Mouse (Mus musculus) hindbrain, embryonic 10.5 days (tissue): Measurements from ENCODE around the gene Gm42517. TPM values are rescaled to one million over a fixed set of nuclear protein-coding genes. Genes with fewer than 3 reads are reported as not detected.

Source experiments
- DNase-seq: peaks from one replicate; pipeline ENCODE4 v3.0.0-alpha.2; 2017; ENCODE audit warnings: low spot score
- H3K27ac ChIP-seq: fragments of 300-500 bp; sonication (generic); 2 replicates; pipeline ENCODE4 v1.5.1; 2016; ENCODE audit warnings: mild to moderate bottlenecking, moderate library complexity
- H3K27me3 ChIP-seq: fragments of 300-500 bp; sonication (generic); 2 replicates; pipeline ENCODE4 v1.6.1; 2016; ENCODE audit warnings: mild to moderate bottlenecking; ENCODE audit not compliant: poor library complexity, insufficient read depth, severe bottlenecking
- H3K36me3 ChIP-seq: fragments of 300-500 bp; sonication (generic); 2 replicates; pipeline ENCODE4 v1.6.1; 2016; ENCODE audit warnings: mild to moderate bottlenecking, moderate library complexity
- H3K4me1 ChIP-seq: fragments of 300-500 bp; sonication (generic); replicated peaks from 2 replicates; pipeline ENCODE4 v1.6.1; 2016; ENCODE audit warnings: mild to moderate bottlenecking
- H3K4me3 ChIP-seq: fragments of 300-500 bp; sonication (generic); 2 replicates; pipeline ENCODE4 v1.5.1; 2016; ENCODE audit warnings: mild to moderate bottlenecking, moderate library complexity
- H3K9me3 ChIP-seq: fragments of 300-500 bp; sonication (generic); 2 replicates; pipeline ENCODE4 v1.6.1; 2016; ENCODE audit warnings: mild to moderate bottlenecking, moderate library complexity
- WGBS: fragments of 180-500 bp; shearing (Covaris S2); methylation state at CpG from one replicate; pipeline ENCODE4 v1.1.7; 2016; 5-methylcytosine and 5-hydroxymethylcytosine counted together
- polyA plus RNA-seq: library from polyadenylated mRNA; unstranded; fragments of >200 nt; fragmentation: Nextera tagmentation; extraction: Ambion mirVana; gene quantifications from 2 replicates; pipeline ENCODE4 v1.2.1, GENCODE M21; 2016

Gene Gm42517
- polyA plus RNA-seq, 1 experiment from 2014 or later, result not detected

DNA sequence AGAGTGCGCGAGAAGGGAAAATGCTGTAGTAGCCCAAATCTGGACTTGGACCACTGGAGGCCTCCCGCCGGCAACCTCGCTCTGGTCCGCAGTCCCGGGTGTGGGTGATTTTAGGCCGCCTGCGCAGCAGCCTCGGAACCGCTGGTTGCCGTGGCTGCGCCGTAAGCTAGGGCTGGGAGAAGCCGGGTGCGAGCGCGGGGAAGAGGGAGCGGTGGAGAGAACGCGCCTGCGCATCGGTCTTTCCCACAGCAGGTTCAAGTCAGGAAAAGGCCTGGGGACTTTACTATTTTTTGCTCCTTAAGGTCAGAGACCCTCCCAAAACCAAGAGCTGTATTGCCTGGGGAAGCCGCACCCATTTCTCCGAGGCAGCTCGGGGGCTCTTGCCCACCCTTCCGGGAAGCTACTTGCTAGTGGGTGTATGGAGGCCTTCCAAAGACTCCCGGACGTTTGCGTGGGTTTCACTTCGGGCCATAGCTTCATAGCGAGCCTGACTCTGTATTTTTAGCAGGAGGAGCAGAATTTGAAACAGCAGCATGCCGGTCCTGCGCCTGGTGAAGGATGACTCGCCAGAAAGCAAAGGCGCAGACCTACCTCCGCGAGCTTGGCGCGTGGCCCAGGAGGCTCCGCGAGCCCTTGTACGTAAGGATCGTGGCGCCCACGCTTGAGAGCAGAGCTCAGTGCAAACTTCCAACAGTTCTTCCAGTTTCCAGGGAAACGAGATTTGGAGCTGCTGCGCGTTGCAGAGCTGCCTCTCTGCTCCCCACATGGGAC lies 1.3 kb upstream of the Gm42517 start:
- Histone ChIP-seq H3K27ac (no peak overlapping the region), H3K36me3 (no peaks in the 10 kb centered on the region), H3K4me1 (peaks cover 32% of the 10 kb centered on the region), H3K27me3 (peaks cover 88% of the 10 kb centered on the region), H3K4me3 (peak overlapping the region; percentile 60), H3K9me3 (no peaks in the 10 kb centered on the region)
- under 1% methylated on average over 49 of the region's 49 CpGs for WGBS
- peak; percentile 51 for DNase-seq

DNA sequence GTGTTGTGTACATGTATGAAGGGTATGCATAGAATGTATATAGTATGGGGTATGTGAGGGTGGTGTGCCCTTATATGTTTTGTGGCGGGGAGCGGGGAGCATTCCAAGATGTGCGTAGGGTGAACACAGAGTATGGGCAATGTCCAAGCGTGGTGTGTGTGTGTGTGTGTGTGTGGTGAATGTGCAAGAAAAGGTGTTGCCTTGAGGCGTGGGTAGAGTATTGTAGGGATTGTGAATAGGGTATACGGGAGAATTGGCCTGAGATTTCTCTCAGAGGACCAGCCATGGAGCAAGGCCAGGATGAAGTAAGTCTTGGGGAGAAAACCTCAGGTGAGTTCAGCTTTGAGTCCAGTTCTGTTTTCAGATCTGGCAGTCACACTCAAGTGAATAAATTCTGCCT lies 724 bp upstream of the Gm42517 start:
- peak; percentile 20 for DNase-seq
- H3K4me1 ChIP-seq, result peaks cover 32% of the 10 kb centered on the region
- H3K27me3 ChIP-seq, result peaks cover 94% of the 10 kb centered on the region
- WGBS, result 5% methylated on average over 6 of the region's 6 CpGs
- H3K36me3 ChIP-seq, result no peaks in the 10 kb centered on the region
- H3K9me3 ChIP-seq, result no peaks in the 10 kb centered on the region
- peak overlapping the region; percentile 60 for H3K4me3 ChIP-seq
- H3K27ac ChIP-seq, result no peak overlapping the region

DNA sequence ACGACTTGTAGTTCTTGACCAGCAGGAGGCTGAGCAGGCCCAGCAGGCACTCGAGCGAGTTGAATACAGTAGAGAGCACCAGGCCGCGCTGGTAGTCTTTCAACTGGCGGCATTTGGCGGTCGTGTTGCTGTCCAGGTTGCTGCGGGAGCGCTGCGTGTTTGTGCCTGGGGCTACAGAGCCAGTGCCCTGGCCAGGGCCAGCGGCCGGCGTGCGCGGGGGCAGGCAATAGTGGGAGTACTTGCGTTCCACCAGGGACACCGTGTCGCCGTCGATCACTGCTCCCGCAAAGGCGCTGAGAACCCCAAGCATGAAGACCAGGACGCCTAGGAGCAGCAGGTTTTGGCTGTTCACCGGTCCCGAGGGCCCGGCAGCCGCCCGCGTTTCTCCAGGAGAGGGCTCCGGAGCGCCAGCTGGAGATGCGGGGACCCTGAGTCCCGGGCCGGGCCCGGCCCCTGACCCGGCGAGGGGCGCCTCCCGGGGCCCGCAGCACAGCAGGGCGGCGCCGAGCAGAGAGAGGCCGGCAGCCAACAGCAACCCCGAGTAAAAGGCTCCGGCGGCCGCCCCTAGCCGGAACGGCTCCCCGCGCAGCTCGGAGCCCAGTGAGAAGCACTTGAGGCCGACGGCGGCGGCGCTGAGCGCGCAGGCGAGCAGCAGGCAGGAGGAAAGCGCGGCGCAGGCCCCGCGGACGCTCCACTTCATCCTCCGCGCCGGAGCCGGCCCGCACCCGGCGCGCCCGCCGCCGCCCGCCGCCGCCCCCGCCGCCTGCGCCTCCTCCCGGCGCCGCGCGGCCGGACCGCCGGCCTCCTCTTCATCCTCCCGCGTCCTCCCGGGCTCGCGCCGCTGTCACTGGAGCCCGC lies 509 bp downstream of the Gm42517 start:
- WGBS, result under 1% methylated on average over 100 of the region's 100 CpGs
- H3K27me3 ChIP-seq, result peaks cover 99% of the 10 kb centered on the region
- peaks cover 32% of the 10 kb centered on the region for H3K4me1 ChIP-seq
- H3K36me3 ChIP-seq, result no peaks in the 10 kb centered on the region
- H3K27ac ChIP-seq, result peak overlapping the region; percentile 6; the same call in 1 of the 2 replicates
- no peaks in the 10 kb centered on the region for H3K9me3 ChIP-seq
- peak overlapping the region; percentile 60 for H3K4me3 ChIP-seq
- DNase-seq, result peak; percentile 70

DNA sequence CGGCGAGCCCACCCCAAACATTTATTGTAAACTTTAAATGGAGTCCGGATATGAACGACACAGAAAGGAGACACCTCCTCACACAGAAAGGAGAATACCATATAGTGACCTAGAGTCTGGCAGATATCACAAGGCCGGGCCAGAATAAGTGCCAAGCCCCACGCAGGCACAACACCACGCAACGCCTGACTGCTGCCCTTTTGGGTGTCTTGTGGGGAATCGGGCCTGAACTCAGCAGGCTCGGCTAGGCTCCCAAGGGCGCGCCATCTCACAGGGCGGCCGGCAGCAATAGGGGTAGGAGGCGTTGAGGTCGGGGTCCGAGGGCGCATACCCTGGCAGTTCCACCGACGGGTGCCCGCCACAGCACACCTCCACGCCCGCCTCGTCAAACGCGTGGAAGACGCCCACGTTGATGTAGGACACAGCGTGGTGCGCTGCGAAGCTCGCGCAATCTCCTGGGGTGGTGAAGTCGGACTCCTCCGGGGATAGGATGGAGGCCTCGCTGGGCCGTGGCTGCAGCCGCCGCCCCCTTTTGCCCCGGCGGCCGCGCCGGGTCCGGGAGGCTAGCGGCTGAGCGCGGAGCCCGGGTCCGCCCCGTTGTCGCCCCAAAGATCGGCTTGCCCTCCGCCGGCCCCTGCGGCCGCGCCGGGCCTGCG lies 1.3 kb downstream of the Gm42517 start:
- H3K4me3 ChIP-seq, result peak overlapping the region; percentile 60
- H3K4me1 ChIP-seq, result peaks cover 32% of the 10 kb centered on the region
- 2% methylated on average over 60 of the region's 60 CpGs for WGBS
- H3K27ac ChIP-seq, result no peak overlapping the region; the same call in 1 of the 2 replicates
- no peaks in the 10 kb centered on the region for H3K36me3 ChIP-seq
- no peaks in the 10 kb centered on the region for H3K9me3 ChIP-seq
- DNase-seq, result no peak
- H3K27me3 ChIP-seq, result peaks cover 92% of the 10 kb centered on the region

DNA sequence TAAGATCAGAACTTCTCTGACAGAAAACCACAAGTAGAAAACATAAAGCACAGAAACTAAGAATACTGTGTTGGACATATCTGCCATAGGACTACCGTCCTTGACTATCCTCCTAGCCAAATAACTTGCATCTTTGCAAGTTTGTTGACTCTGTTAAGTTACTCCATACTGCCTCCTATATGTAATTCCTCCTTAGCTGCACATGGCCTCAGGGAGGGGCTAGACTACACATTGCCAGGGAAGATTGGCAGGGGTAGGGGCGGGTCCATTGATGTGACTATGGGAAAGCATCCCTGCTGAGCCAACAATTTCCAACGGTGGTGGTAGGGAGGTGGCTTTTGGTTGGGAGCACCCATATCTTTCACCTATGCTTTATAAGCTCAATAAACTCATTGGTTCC lies 5.4 kb downstream of the Gm42517 start:
- Histone ChIP-seq H3K27me3 (peaks cover 51% of the 10 kb centered on the region), H3K4me3 (no peak overlapping the region), H3K36me3 (no peaks in the 10 kb centered on the region), H3K4me1 (peaks cover 13% of the 10 kb centered on the region), H3K9me3 (no peaks in the 10 kb centered on the region), H3K27ac (no peak overlapping the region)
- DNase-seq, result no peak
- WGBS, result 26% methylated on average over 3 of the region's 3 CpGs

DNA sequence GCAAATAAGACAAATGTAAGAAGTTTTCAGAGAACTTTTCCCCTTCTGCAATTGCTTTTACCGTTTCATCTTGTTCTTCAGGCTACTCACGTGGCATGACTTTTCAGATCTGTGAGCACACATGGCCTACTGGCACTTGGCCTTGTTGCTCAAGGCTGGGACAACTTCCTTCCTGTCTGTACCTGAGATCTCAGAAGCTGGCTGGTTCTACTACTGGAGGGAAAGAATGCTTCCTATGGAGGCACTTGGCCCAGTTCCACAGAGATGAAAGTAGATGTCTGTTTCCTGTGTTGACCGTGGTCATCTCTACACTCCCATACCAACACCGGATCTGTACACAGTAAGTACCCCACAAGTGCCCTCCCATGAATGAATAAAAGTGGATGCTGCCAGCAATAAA lies 7.5 kb downstream of the Gm42517 start:
- Histone ChIP-seq H3K4me3 (no peak overlapping the region), H3K36me3 (no peaks in the 10 kb centered on the region), H3K9me3 (no peaks in the 10 kb centered on the region), H3K27ac (no peak overlapping the region), H3K4me1 (no peaks in the 10 kb centered on the region), H3K27me3 (peaks cover 30% of the 10 kb centered on the region)
- WGBS, result 90% methylated on average over 4 of the region's 4 CpGs
- no peak for DNase-seq

DNA sequence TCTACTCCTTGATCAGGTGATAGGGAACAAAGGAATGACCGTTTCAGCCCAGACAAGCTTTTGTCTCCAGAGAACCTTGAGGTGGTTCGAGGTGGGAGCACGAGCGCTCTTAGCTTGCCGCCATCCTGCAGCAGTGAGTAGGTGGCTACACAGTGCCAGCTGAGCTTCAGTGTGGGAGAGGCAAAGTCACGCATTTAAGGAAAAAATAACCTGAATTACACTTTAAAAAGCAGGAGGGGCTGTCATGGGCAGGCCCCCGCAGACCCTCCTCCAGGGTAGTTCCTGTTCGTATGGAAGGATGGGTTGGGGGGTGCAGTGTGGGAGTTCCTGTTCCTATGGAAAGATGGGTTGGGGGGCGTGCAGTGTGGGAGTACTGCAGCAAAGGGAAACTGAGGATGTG lies 8.2 kb downstream of the Gm42517 start:
- 85% methylated on average over 9 of the region's 9 CpGs for WGBS

DNA sequence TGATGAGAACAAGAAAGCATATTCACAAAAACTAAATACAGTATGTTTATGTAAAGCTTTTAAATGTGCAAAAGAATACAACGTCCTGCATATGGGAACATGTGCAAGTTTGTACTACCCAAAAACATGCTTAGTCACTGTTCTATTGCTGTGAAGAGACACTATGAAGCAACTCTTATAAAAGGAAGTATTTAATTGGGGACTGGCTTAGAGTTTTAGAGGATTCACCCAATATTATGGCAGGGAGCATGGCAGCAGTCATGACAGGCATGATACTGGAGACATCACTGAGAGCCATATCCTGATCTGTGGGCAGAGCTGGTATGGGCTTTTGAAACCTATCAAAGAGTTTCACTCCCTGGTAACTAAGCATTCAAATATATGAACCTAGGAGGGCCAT lies 9.9 kb downstream of the Gm42517 start:
- WGBS, result 93% methylated on average over 1 of the region's 1 CpGs
- Histone ChIP-seq H3K27ac (no peak overlapping the region), H3K4me3 (no peak overlapping the region), H3K4me1 (no peaks in the 10 kb centered on the region), H3K9me3 (no peaks in the 10 kb centered on the region), H3K27me3 (peaks cover 7% of the 10 kb centered on the region; the same call in 1 of the 2 replicates), H3K36me3 (no peaks in the 10 kb centered on the region)
- DNase-seq, result no peak

More for the DNA sequence above, 8.2 kb downstream of the Gm42517 start:
- DNase-seq, result no peak
- Histone ChIP-seq H3K27me3 (peaks cover 23% of the 10 kb centered on the region), H3K4me1 (no peaks in the 10 kb centered on the region), H3K9me3 (no peaks in the 10 kb centered on the region), H3K4me3 (no peak overlapping the region), H3K27ac (no peak overlapping the region), H3K36me3 (no peaks in the 10 kb centered on the region)

DNA sequence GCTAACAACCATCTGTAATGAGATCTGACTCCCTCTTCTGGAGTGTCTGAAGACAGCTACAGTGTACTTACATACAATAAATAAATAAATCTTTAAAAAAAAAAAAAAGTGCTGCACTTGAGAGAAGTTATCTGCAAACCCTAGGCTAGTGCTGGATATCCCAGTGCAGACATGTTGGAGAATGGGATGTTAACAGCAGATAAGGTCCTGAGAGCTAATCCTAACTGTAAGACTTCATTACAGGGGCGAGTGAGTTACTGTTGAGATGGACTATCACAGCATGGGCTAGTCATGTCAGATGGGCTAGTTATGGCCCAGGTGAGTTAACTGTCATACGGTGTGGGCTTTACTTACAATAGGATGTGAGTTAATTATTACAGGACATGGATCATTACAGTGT lies 13.7 kb downstream of the Gm42517 start:
- Histone ChIP-seq H3K4me1 (no peaks in the 10 kb centered on the region), H3K27me3 (no peaks in the 10 kb centered on the region), H3K27ac (no peak overlapping the region), H3K9me3 (no peaks in the 10 kb centered on the region), H3K36me3 (peaks cover 23% of the 10 kb centered on the region), H3K4me3 (no peak overlapping the region)
- 83% methylated on average over 2 of the region's 2 CpGs for WGBS
- DNase-seq, result no peak

DNA sequence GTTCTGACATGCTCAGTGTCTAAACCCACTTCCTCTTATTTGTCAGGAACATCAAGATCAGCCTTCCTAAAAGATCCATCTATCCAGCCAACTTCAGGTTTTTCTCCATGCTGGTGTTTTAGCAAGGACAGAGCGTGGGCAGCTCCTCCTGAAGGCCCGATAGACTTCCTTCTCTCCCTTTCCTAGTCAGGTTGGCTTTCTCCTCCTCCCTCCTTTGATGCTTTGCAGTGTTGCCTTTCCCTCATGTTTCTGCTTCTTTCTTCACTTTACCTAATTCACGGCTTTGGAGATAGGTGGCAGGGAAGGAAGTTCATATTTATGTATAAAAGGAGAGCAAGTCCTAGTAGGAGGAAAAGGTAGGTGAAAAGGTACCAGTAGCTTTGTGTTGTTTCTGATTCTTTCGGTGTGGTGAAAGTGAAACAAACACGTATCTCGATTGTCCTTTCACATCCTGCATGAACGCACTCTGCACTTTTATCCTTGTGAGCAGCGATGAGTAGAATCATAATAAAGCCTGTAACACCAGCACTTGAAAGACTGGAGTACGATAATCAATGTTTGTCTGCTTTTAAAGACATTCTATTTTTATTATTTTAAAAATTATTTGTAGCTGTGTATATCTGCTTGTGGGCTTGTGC lies 18.1 kb downstream of the Gm42517 start:
- no peaks in the 10 kb centered on the region for H3K27me3 ChIP-seq
- DNase-seq, result no peak
- no peaks in the 10 kb centered on the region for H3K4me1 ChIP-seq
- H3K9me3 ChIP-seq, result no peaks in the 10 kb centered on the region
- peaks cover 43% of the 10 kb centered on the region for H3K36me3 ChIP-seq
- no peak overlapping the region for H3K27ac ChIP-seq
- WGBS, result 94% methylated on average over 9 of the region's 9 CpGs
- H3K4me3 ChIP-seq, result no peak overlapping the region

DNA sequence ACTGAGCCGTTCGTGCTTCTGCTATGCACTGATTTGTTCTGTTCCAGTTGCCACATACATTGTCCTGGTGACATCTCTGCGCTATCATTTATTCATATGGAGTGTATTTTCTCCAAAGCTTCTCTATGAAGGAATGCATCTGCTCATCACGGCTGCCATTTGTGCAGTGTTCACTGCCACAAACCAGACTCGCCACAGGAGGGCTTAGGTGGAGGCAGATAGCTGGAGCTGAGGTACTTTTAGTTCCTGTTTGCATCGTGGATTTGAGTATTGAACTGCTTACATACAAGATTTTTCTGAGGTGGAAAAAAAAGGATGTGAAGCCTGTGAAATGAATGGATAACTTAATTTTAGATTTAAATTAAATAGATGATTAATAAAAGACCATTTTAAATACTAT lies 19.9 kb downstream of the Gm42517 start:
- Histone ChIP-seq H3K4me1 (no peaks in the 10 kb centered on the region), H3K36me3 (peaks cover 59% of the 10 kb centered on the region), H3K27ac (no peak overlapping the region), H3K27me3 (no peaks in the 10 kb centered on the region), H3K4me3 (no peak overlapping the region), H3K9me3 (no peaks in the 10 kb centered on the region)
- WGBS, result 84% methylated on average over 6 of the region's 6 CpGs
- DNase-seq, result no peak

DNA sequence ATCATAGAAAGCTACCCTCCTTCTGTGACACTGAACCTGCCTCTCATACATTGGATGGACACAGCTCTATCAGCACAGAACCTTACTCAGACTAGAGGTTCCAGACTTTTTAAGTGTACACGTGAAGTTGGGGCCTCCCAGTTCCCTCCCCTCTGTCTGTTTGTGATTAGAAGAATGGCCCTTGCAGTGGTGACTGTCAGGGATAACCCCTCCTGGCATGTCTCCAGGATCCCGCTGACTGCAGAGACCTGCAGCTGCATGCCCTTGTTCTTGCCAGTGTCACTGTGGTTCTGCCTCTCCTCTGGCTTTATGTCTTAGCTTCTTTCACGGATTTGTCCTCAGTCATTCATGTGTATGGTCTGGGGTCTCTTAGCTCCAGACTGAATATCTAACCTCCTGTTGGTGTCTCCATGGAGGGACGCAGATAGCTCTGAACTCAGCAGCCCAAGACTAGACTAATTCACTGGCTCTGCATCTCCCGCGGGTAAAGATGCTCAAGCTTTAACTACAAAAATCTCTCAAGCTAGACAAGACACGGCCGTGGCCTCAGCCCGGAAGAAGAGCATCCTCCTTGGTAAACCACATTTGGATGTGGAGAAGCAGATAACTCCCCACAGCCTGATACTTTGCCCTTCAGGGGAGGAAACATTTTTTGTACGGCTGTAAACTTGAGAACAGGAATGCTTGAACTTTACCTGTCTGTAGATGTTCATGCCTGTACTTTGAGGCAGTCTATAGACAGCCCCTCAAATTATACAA lies 22.2 kb downstream of the Gm42517 start:
- Histone ChIP-seq H3K4me1 (no peaks in the 10 kb centered on the region), H3K9me3 (no peaks in the 10 kb centered on the region), H3K4me3 (no peak overlapping the region), H3K27ac (no peak overlapping the region), H3K36me3 (peaks cover 56% of the 10 kb centered on the region), H3K27me3 (no peaks in the 10 kb centered on the region)
- no peak for DNase-seq
- WGBS, result 88% methylated on average over 10 of the region's 10 CpGs
